Mouse (Mus musculus): ENCODE measurements around the gene Rhobtb1. TPM values are rescaled to one million over a fixed set of nuclear protein-coding genes. Genes with fewer than 3 reads are reported as not detected.

Gene Rhobtb1
- polyA plus RNA-seq, 1 experiment from 2014 or later: 13.6 TPM

DNA sequence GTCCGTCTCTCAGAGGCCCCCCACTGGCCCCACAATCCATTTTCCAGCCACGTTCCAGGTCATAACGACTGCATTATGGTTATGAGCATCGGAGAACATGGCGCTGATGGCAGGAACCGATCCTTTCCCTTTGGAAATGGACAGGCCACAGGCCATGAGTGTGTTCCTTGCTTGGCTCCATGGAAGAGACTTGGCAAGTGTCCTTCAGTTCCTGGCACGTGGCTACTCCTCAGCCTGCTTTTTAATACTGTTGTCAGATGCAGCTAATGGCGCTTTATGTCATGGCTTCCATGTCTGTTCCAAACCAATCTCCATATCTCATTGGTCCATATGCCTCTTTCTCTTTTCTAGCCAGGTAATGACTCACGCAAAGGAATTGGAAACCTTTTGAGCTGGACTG lies 86.5 kb downstream of the Rhobtb1 start:
- H3K4me3 ChIP-seq: no peak overlapping the region
- 93% methylated on average over 9 of the region's 9 CpGs for WGBS
- no peak for ATAC-seq (replicated peaks)

DNA sequence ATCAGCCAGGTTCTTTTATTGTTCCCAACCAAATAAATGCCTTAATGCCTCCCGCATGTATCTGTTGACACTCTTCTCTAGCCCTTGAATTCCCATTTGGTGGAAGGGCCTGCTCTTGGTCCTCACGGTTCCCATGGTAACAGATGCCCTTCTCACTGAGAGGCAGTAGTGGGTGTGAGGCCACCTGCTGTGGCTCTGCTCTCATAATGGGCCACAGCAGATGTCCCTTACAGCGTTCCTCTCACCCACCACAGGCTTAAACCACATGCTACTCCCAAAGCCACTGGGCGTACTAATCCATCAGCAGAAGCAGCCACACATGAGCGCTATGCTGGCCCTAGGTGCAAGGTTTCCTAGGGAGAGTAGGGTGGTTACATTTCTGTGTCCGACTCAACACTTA lies 87.1 kb downstream of the Rhobtb1 start:
- H3K4me1 ChIP-seq: no peaks in the 10 kb centered on the region
- no peak overlapping the region for H3K27ac ChIP-seq (replicated peaks)
- H3K36me3 ChIP-seq: no peaks in the 10 kb centered on the region
- H3K27me3 ChIP-seq: no peaks in the 10 kb centered on the region
- H3K9ac ChIP-seq (replicated peaks): no peak overlapping the region
- H3K9me3 ChIP-seq: no peaks in the 10 kb centered on the region
- 56% methylated on average over 6 of the region's 6 CpGs for WGBS
- ATAC-seq (replicated peaks): peak; percentile 43; the same call in 1 of the 2 replicates
- H3K4me2 ChIP-seq (replicated peaks): no peak overlapping the region
- no peak overlapping the region for H3K4me3 ChIP-seq

More for the DNA sequence above, 86.5 kb downstream of the Rhobtb1 start:
- Histone ChIP-seq H3K27me3 (no peaks in the 10 kb centered on the region), H3K36me3 (no peaks in the 10 kb centered on the region), H3K9ac (replicated peaks) (no peak overlapping the region), H3K27ac (replicated peaks) (no peak overlapping the region), H3K9me3 (no peaks in the 10 kb centered on the region), H3K4me2 (replicated peaks) (no peak overlapping the region), H3K4me1 (no peaks in the 10 kb centered on the region)

DNA sequence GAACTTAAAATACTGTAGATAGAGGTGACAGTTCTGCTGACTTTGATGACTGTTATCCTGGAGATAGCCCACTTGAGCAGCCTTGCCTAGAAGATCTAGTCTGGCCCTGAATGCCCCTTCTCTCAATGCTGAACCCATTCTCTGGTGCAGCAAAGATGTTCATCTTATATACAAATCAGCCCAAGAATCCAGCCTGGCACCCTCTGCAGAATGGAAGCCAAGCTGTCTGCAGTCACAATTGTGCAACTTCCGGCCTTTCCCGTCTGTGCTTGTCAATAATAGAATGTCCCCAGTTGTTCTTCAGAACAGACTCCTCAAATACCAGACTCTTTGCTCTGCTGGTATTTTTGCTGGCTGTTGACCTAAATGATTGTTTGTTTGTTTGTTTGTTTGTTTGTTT lies 89.3 kb downstream of the Rhobtb1 start:
- WGBS: 80% methylated on average over 2 of the region's 2 CpGs
- ATAC-seq (replicated peaks): no peak
- Histone ChIP-seq H3K27ac (replicated peaks) (no peak overlapping the region), H3K4me1 (no peaks in the 10 kb centered on the region), H3K9me3 (no peaks in the 10 kb centered on the region), H3K36me3 (no peaks in the 10 kb centered on the region), H3K27me3 (no peaks in the 10 kb centered on the region), H3K4me3 (no peak overlapping the region), H3K9ac (replicated peaks) (no peak overlapping the region), H3K4me2 (replicated peaks) (no peak overlapping the region)

DNA sequence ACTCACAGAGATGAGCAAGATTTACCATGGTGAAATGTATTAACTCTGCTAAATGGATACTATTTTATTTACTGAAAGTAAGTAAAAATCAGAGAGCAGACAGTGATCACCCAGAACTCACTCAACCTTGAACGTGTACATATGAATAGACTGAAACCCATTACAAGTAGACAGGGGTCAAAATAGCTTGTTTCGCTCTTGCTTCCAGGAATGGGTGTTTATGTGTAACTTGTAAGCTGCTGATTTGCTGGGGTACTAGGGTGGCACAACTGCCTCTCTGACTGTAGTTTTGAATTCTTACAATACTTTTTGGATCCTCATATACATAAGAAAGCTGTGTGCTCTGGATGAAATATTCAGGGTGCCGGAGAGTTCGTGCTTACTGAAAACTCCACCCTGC lies 93.9 kb downstream of the Rhobtb1 start:
- no peak for ATAC-seq (replicated peaks)
- H3K4me2 ChIP-seq (replicated peaks): no peak overlapping the region
- 90% methylated on average over 4 of the region's 4 CpGs for WGBS

DNA sequence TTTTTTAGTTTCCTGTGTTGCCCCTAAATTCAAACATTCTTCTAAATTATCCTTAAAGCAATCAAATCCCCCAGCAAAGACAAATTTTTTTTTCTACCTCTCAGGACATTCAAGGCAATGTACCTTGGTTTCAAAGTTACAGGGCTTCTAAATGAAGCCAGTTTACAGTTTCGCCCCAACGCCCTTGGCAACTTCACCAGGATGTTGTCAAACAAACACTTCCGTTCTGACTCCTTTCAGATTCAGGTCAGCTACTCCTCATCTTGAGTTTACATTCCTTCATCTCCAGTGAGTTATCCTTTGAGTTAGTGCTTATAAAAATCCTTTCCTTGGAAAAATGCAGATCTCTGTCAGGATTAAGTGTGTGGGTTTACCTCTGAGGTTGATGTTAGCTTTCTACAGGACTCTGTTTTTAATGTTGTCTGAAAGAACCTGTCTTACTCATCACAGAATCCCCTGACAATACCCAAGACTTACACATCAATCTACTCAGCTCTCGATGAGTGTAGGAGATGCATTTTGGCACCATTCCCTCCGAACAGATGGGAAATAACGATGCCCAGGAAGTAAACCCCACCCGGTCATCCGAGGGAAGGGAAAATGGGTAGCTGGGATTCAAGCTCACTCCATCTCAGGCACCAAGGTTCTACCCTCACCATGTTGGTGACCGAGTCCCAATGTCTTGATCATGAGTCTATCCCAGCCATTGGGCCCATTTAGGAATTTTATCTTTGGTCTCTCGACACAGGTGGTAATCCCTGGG lies 94.9 kb downstream of the Rhobtb1 start:
- Histone ChIP-seq H3K4me3 (no peak overlapping the region), H3K36me3 (peaks cover 4% of the 10 kb centered on the region; the same call in 1 of the 2 replicates), H3K4me2 (replicated peaks) (no peak overlapping the region), H3K27ac (replicated peaks) (no peak overlapping the region), H3K27me3 (no peaks in the 10 kb centered on the region), H3K9ac (replicated peaks) (no peak overlapping the region), H3K4me1 (no peaks in the 10 kb centered on the region), H3K9me3 (no peaks in the 10 kb centered on the region)
- no peak for ATAC-seq (replicated peaks)
- WGBS: 86% methylated on average over 10 of the region's 10 CpGs

More for the DNA sequence above, 93.9 kb downstream of the Rhobtb1 start:
- no peak overlapping the region for H3K9ac ChIP-seq (replicated peaks)
- H3K27ac ChIP-seq (replicated peaks): no peak overlapping the region
- no peaks in the 10 kb centered on the region for H3K27me3 ChIP-seq
- H3K36me3 ChIP-seq: peaks cover under 1% of the 10 kb centered on the region; the same call in 1 of the 2 replicates
- H3K9me3 ChIP-seq: no peaks in the 10 kb centered on the region
- no peaks in the 10 kb centered on the region for H3K4me1 ChIP-seq
- no peak overlapping the region for H3K4me3 ChIP-seq

DNA sequence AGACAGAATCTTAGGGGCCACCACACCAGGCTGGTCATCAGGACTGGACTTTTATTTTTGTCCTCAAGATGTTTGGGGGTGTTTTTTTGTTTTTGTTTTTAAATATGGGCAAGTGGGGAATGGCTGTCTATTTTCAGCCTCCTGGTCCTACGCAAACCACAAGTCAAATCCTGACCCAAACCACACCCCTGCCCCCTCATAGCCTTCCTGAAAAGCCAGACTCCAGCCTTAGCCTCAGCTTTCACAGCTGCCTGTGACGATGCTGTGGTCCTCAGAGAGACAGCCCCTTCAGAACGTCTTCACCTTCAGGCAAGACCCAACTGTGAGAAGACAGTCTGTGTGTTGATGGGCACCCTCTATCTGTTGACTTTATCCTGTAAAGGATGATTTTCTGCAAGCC lies 95.5 kb downstream of the Rhobtb1 start:
- 83% methylated on average over 3 of the region's 3 CpGs for WGBS
- Histone ChIP-seq H3K4me1 (no peaks in the 10 kb centered on the region), H3K4me3 (no peak overlapping the region), H3K36me3 (peaks cover 4% of the 10 kb centered on the region; the same call in 1 of the 2 replicates), H3K9ac (replicated peaks) (no peak overlapping the region), H3K27ac (replicated peaks) (no peak overlapping the region), H3K4me2 (replicated peaks) (no peak overlapping the region), H3K9me3 (no peaks in the 10 kb centered on the region), H3K27me3 (no peaks in the 10 kb centered on the region)
- no peak for ATAC-seq (replicated peaks)

DNA sequence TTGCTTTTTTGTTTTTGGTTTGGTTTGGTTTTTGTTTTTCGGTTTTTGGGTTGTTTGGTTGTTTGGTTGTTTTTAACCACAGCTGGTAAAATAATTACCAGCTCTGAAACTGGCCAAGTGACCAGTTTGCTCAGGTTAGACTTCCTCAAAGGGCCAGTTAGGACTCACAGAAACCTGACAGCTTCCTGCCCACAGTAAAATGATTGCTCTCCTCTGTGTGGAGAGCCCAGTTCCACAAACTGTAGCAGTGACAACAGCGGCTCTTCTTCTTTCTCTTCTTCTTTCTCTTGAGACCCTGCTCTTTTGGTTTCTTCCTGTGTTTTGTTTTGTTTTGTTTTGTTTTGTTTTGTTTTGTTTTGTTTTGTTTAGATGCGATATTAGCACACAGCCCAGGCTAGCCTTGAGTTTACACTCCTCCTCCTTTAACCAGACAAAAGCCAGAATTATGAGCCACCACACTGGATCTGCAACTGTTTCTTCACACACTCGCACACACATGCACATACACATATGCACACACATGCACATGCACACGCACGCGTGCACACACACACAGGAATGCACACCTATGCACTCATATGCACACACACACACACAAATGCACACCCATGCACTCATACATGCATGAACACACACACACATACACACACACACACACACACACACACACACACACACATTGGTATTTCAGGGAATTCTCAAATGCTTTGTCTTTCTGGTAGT lies 96.2 kb downstream of the Rhobtb1 start:
- no peak for ATAC-seq (replicated peaks)
- Histone ChIP-seq H3K9me3 (no peaks in the 10 kb centered on the region), H3K27ac (replicated peaks) (no peak overlapping the region), H3K9ac (replicated peaks) (no peak overlapping the region), H3K4me1 (no peaks in the 10 kb centered on the region), H3K36me3 (peaks cover 4% of the 10 kb centered on the region; the same call in 1 of the 2 replicates), H3K27me3 (no peaks in the 10 kb centered on the region), H3K4me2 (replicated peaks) (no peak overlapping the region), H3K4me3 (no peak overlapping the region)
- WGBS: 95% methylated on average over 7 of the region's 7 CpGs

DNA sequence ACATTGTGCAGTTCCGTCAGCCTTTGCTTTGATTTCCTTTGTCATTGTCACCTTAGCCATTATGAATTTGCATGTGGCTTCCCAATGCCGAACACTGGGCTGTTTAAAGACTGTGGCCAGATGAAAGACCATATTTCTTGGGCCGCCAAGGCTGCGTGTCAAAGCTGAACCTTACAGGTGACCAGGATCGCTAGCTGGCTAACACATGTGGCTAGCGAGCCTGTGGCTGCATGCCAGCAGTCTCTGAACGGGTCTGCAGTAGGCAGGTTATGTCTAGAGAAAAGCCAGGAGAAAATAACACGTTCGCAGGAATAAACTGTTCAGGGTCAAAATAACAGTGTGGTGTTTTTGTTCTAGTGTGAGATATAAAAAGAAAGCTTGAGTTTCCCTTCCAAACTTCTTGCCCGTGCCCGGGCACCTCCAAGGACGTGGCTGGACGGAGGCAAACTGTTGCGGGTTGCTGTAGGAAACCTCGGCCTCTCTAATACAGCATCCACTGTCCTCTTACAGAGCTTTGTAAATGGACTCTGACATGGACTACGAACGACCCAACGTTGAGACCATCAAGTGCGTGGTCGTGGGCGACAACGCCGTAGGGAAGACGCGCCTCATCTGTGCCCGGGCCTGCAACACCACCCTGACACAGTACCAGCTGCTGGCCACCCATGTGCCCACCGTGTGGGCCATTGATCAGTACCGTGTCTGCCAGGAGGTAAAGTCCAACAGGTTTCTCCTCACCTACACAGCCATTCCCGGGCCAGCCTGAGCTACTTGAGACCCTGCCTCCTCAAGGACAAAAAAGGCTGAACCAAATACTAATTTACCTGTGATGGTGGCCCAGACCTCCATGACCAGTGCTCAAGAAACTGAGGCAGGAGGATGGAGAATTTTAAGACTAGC lies 97.3 kb downstream of the Rhobtb1 start:
- 91% methylated on average over 29 of the region's 29 CpGs for WGBS
- Histone ChIP-seq H3K36me3 (peaks cover 4% of the 10 kb centered on the region; the same call in 1 of the 2 replicates), H3K27ac (replicated peaks) (no peak overlapping the region), H3K4me1 (peaks cover 5% of the 10 kb centered on the region; the same call in 1 of the 2 replicates), H3K27me3 (no peaks in the 10 kb centered on the region), H3K4me2 (replicated peaks) (no peak overlapping the region), H3K9ac (replicated peaks) (no peak overlapping the region), H3K9me3 (no peaks in the 10 kb centered on the region), H3K4me3 (no peak overlapping the region)
- no peak for ATAC-seq (replicated peaks)

DNA sequence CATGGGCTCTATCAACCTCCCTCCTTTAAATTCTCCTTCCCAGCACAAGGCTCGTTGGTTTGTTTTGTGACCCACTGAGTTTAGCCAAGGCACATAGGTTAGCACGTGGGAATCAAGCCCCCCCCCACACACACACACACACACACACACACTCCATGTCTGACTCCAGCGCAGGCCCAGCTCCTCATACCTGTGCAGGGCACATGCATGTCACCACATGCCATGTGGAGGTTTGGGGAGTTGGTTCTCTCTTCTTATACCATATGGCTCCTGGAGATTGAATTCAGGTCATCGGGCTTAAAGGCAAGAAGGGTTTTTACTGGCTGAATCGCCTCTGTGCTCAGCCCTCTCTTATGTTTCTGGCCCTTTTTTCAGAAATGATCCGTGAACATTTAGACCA lies 100.0 kb downstream of the Rhobtb1 start:
- no peak for ATAC-seq (replicated peaks)
- Histone ChIP-seq H3K36me3 (peaks cover 4% of the 10 kb centered on the region; the same call in 1 of the 2 replicates), H3K27me3 (no peaks in the 10 kb centered on the region), H3K9me3 (no peaks in the 10 kb centered on the region), H3K4me1 (peaks cover 7% of the 10 kb centered on the region; the same call in 1 of the 2 replicates), H3K27ac (replicated peaks) (no peak overlapping the region), H3K4me3 (no peak overlapping the region), H3K9ac (replicated peaks) (no peak overlapping the region), H3K4me2 (replicated peaks) (no peak overlapping the region)
- 93% methylated on average over 6 of the region's 6 CpGs for WGBS

DNA sequence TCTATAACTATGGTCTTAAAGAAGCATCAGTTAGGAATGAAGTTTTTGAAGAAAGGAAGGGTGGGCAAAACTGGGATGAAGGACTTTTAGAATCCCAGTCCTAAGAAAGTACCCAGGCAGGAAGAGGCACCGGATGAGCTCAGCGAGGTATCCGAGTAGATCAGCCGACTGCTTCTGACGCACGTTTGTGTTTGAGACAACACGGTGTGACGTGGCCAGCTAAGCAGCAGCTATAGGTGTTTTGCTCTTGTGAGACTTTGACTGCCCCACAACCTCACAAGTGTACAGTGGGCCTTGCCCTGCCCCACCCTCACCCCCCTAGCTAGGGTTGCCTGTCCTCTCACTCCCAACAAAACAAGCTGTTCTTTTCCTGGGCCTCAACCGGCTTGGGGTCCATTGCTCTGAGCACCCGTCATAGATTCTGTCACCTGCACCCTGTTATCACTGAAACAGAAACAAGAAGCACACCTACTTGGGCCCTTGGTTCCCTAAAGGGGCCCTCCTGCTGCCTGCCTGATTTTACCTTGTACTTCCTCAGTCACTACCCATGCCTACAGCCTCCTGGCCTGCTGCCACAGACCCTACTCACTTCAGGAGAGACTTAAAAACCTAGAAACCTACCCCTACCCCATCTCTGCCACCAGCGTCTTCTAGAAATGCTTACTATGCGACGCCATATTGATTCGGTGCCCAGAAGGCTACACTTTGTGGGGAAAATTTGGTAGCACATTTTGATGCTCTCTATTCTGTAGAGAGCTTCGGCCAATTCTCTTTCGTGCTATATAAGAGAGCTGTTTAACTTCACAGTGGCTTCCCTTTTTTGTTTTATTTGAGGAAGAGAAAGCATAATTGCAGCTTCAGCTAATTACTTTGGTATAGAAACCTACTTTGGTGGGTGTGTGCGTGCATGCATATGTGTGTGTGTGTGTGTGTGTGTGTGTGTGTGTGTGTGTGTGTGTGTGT lies 101.2 kb downstream of the Rhobtb1 start:
- H3K4me1 ChIP-seq: peaks cover 7% of the 10 kb centered on the region; the same call in 1 of the 2 replicates

More for the DNA sequence above, 101.2 kb downstream of the Rhobtb1 start:
- Histone ChIP-seq H3K4me2 (replicated peaks) (no peak overlapping the region), H3K9ac (replicated peaks) (no peak overlapping the region), H3K4me3 (no peak overlapping the region), H3K36me3 (peaks cover 4% of the 10 kb centered on the region; the same call in 1 of the 2 replicates), H3K27ac (replicated peaks) (no peak overlapping the region), H3K27me3 (no peaks in the 10 kb centered on the region), H3K9me3 (no peaks in the 10 kb centered on the region)
- ATAC-seq (replicated peaks): no peak
- 87% methylated on average over 17 of the region's 17 CpGs for WGBS
